Mouse (Mus musculus): ENCODE measurements around the gene Espnl.

DNA sequence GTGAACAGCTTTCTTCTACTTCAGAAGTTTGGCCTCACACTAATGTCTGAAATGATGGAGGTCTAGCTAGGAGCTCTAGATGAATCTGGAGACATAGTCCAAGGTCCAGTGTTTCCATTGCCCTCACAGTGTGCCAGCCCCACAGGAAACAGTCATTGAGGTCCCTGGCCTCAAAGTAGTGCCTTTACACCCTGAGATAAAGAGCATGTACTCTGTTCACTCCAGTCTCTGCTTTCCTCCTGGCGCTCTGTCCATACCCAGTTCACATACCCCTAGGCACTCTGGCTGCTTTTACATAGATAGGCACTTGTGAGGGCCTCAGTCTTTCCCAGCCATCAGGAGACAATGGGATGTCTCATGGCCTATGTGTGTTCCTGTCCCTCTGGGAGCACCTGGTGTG lies 32.5 kb upstream of the Espnl start:
- TF ChIP-seq CTCF (IDR thresholded peaks at IDR 0.05; ENCODE audit: low read depth) (no peak), EP300 (IDR thresholded peaks at IDR 0.05; ENCODE audit: low read depth) (no peak)
